Mouse (Mus musculus) 3134 (cell line): ENCODE results near the gene Gsn.

Experiments
- DNase-seq: peaks from one replicate; pipeline ENCODE4 v3.0.0-alpha.2; 2011; ENCODE audit warnings: low spot score; ENCODE audit not compliant: insufficient read length; ENCODE audit errors: extremely low read depth

Gene Gsn

GRCm38 (mm10) chr2:35252733-35253132, 3.4 kb upstream of the Gsn start:
- no peak for DNase-seq

DNA sequence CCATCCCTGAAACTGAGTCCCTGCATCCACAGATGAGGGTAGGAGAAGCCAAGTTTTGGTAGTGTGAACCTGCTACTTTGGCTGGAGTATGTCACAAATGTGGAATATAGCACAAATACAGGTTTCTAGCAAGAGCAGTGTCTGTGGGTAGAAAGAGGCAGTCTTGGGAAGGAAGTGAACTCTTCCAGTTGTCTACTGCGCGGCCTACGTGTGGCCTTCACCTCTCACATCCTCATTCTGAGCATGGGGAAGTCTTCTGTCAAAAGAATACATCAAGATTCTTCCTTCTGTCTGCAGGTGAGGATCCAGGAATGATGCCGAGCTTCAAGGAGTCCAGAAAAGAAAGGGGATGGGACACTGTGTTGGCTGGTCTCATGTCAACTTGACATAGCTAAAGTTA, 2.4 kb upstream of the Gsn start:
- DNase-seq: no peak

DNA sequence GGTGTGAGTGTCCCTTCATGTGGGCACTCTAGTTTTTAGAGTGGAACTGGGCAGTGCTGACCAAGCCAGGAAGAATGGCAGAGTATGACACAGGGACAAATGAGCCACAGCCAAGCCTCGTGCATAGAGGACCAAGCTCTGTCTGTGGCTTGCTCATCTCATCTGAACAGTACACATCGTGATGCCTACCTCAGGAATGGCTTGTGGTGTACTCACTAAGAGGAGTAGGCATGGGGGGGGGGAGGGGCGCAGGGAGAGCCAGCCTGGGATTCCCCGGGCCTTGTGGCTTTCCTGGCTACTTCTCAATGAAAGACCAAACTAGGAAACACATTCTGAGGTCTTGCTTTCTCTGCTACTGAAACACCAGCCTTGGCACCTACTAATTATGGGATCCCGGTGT, 1.2 kb upstream of the Gsn start:
- DNase-seq: peak; percentile 80

GRCm38 (mm10) chr2:35255462-35255861, 718 bp upstream of the Gsn start:
- DNase-seq: no peak

GRCm38 (mm10) chr2:35256932-35257331, 752 bp downstream of the Gsn start:
- DNase-seq: peak; percentile 29

GRCm38 (mm10) chr2:35257886-35258285, 1.7 kb downstream of the Gsn start:
- DNase-seq: no peak

DNA sequence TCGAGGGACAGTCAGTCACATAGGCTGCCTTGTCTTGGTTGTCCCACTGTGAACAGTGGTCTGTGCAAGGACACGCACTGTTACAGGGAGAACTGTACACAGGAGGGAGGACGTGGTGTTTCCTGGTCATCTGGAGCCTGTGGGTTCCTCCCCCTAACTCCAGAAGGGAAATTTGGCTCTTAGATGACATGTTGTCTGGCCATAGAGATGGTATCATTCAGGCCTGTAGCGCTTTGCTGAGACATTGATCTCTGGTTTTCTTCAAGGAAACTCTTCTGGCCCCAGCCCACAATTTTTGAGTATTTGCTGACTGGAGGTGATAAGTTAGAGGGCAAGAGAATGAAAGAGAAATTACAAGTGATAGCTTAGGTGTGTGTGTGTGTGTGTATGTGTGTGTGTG, 2.4 kb downstream of the Gsn start:
- no peak for DNase-seq

GRCm38 (mm10) chr2:35259338-35260080, 3.3 kb downstream of the Gsn start:
- peak; percentile 59 for DNase-seq

DNA sequence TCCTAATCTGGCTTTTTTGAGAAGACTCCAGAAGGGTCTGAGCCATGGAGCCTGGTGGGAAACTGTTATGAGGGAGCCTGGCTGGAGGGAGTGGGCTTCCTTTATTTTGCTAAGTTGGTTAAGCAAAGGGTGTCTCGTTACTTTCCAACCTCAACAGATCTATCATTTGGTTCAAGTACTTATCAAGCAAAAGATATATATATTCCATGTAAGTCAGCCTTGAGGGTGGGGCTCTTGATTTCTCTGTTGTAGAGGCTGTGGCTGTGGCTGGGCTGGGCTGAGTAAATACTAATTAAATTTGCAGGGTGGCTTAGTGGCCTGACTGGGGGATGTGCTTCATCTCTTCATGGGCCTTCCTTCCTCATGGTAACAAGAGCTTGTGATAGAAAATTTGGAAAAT, 4.1 kb downstream of the Gsn start:
- DNase-seq: no peak

- DNase-seq: no peak
These were observed 7.9 kb downstream of the Gsn start for GRCm38 (mm10) chr2:35264095-35264494.

DNA sequence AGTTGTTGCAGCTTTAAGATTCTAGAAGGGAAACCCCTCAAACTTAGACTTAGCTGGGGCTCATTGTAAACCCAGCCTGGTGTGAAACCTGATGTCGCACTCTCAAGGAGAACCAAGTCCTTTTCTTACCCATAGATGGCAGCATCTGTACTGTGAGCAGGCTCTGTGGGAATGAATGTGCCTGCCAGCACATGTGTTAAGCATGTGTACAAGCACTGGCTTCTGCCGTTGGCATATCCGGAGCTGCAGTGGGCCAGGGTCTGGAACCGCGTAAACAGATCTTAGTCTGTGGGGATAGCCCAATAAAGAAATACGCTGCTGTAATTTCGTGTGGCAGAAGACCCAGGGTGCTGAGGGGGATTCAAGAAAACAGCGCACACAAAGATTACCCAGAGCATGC, 9.1 kb downstream of the Gsn start:
- DNase-seq: no peak

DNA sequence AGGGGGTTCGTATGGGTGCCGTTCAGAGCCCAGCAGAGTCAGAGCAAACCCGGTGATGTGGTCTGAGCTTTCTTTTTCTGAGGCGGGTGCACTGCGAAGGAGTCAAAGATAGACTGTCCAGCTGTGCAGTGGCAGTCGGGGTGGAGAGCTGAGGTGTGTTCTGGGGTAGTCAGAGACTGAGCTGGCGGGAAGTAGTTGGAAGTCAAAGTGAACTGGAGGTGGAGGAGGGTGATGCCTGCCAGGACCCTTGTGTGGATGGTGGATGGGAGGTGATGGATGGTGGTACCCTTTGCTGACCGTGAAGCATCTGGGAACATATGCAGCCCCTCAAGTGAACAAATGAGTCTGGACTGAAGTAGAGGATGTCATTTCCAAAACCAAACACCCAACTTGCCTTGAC, 9.6 kb downstream of the Gsn start:
- DNase-seq: no peak

- no peak for DNase-seq
These were observed 10.2 kb downstream of the Gsn start for GRCm38 (mm10) chr2:35266251-35266905.

DNA sequence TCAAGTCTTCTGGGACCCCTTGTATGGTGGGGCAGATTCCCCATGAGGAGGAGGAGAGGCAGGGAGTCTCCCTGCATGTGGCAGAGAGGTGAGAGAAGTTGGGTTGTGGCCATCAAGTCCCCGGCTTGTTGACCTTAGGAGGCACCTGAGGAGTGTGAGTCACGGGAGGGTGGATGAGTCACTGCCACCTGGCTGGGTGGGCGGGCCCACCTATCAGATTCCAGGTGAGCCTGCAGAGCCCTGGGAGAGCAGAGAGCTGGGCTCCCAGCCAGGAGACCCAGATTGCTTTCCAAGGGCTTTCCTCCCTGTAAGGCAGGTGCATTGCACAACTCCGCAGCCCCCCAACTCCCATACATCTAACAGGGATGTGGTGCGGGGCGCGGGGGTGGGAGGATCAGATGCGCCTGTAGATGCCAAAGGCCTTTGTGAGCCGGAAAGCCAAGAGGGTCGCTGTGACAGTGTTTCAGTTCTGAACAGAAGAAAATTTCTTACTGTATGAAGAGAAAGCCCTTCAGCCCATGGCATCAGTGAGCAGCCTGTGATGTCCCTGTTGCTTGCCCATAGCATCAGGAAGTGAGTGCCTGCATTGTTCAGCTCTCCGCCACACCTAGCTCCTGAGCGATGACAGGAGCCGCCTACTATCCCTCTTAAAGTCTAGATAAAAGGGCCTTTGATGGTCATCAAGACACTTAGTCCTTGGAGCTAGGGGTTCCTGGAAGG, 11.1 kb downstream of the Gsn start:
- DNase-seq: no peak

- DNase-seq: no peak
These were observed 11.8 kb downstream of the Gsn start for GRCm38 (mm10) chr2:35267876-35268566.

GRCm38 (mm10) chr2:35269136-35269535, 13.0 kb downstream of the Gsn start:
- DNase-seq: peak; percentile 73

GRCm38 (mm10) chr2:35269716-35270260, 13.6 kb downstream of the Gsn start:
- DNase-seq: peak; percentile 68

- peak; percentile 69 for DNase-seq
These were observed 14.4 kb downstream of the Gsn start for GRCm38 (mm10) chr2:35270531-35270984.

- peak; percentile 81 for DNase-seq
These were observed 15.6 kb downstream of the Gsn start for GRCm38 (mm10) chr2:35271817-35272216.

- DNase-seq: no peak
These were observed 16.7 kb downstream of the Gsn start for GRCm38 (mm10) chr2:35272881-35273280.

- no peak for DNase-seq
These were observed 17.4 kb downstream of the Gsn start for GRCm38 (mm10) chr2:35273536-35273935.
